Mouse (Mus musculus) effector memory CD4-positive, alpha-beta T cell, adult 5 months (primary cell): ENCODE results near the gene Atg4a-ps. TPM values are rescaled to one million over a fixed set of nuclear protein-coding genes. Genes with fewer than 3 reads are reported as not detected.

Source experiments
- polyA plus RNA-seq: library from polyadenylated mRNA; unstranded; fragments of 100-300 nt; shearing (Covaris generic); gene quantifications from one replicate; pipeline ENCODE4 v1.2.1, GENCODE M21; 2017

Atg4a-ps gene
- polyA plus RNA-seq = 2.1 TPM

GRCm38 (mm10) chr3:103645968-103646367 lies at the start of gene Atg4a-ps:
Gene Atg4a-ps, minus strand, starts transcription at chr3:103646068.

Other genes starting within 250 kb of the Atg4a-ps start
- gene Syt6, start 70.8 kb downstream of the Atg4a-ps start, polyA plus RNA-seq = not detected
- gene Olfml3, start 91.9 kb upstream of the Atg4a-ps start, polyA plus RNA-seq = not detected
- not detected for gene Gm10964, start 93.3 kb upstream of the Atg4a-ps start, polyA plus RNA-seq
- gene Hipk1, start 145.5 kb upstream of the Atg4a-ps start, polyA plus RNA-seq = 75.6 TPM
- gene Dclre1b, start 163.4 kb upstream of the Atg4a-ps start, polyA plus RNA-seq = 12.3 TPM
- 19.5 TPM for gene Ap4b1, start 163.5 kb upstream of the Atg4a-ps start, polyA plus RNA-seq
- not detected for gene Gm43064, start 163.5 kb upstream of the Atg4a-ps start, polyA plus RNA-seq
- gene Bcl2l15, start 186.5 kb upstream of the Atg4a-ps start, polyA plus RNA-seq = 2.3 TPM
- 917 TPM for gene Ptpn22, start 213.7 kb upstream of the Atg4a-ps start, polyA plus RNA-seq